ENCODE assay signal across 25 mouse cellular contexts in genomic region chr12:38497229-38497628, GRCm38 (mm10).
"Had no signal": no experiment of that assay in that cellular context is flagged by ENCODE, and none has a peak within 500 bp of the region (broad histone marks: within the 10 kb centered on the region; RNA-seq: fewer than 3 reads in every experiment).

No protein-coding gene starts in this region.

- H3K4me3 ChIP-seq: gastrocnemius, adult 2 months; heart, embryonic 10.5 days; heart, embryonic 12.5 days; hindbrain, embryonic 15.5 days; intestine, embryonic 15.5 days; layer of hippocampus, adult 2 months; left cerebral cortex, adult 2 months; limb, embryonic 10.5 days; limb, embryonic 12.5 days; liver, embryonic 13.5 days; liver, embryonic 15.5 days had no signal

- H3K9ac ChIP-seq: heart, embryonic 12.5 days; hindbrain, embryonic 15.5 days; intestine, embryonic 15.5 days; limb, embryonic 12.5 days; liver, embryonic 13.5 days; liver, embryonic 15.5 days had no signal

- H3K4me1 ChIP-seq: heart, embryonic 10.5 days; heart, embryonic 12.5 days; hindbrain, embryonic 15.5 days; intestine, embryonic 15.5 days; limb, embryonic 10.5 days; limb, embryonic 12.5 days; liver, embryonic 13.5 days; liver, embryonic 15.5 days had no signal

- H3K36me3 ChIP-seq: heart, embryonic 10.5 days; heart, embryonic 12.5 days; hindbrain, embryonic 15.5 days; intestine, embryonic 15.5 days; limb, embryonic 10.5 days; limb, embryonic 12.5 days; liver, embryonic 13.5 days; liver, embryonic 15.5 days had no signal

- H3K27me3 ChIP-seq: heart, embryonic 12.5 days; hindbrain, embryonic 15.5 days; intestine, embryonic 15.5 days; limb, embryonic 12.5 days; liver, embryonic 13.5 days; liver, embryonic 15.5 days had no signal

- H3K9me3 ChIP-seq: heart, embryonic 10.5 days; heart, embryonic 12.5 days; hindbrain, embryonic 15.5 days; intestine, embryonic 15.5 days; limb, embryonic 10.5 days; limb, embryonic 12.5 days; liver, embryonic 13.5 days; liver, embryonic 15.5 days had no signal

- ATAC-seq: inflammation-experienced regulatory T-cells, adult 6 months; intestine, embryonic 15.5 days; intestine, postnatal 0 days had no signal

- DNase-seq: gastrocnemius, adult 2 months; gastrocnemius, postnatal 10 days; gastrocnemius, postnatal 25 days; heart, adult 18-20 months; heart, postnatal 10 days; heart, postnatal 4 days; kidney, adult 18-20 months; kidney, adult 8-10 months; kidney, postnatal 10 days; kidney, postnatal 25 days; kidney, postnatal 4 days; liver; liver, embryonic 13.5 days had no signal

- H3K4me2 ChIP-seq: heart, embryonic 12.5 days; hindbrain, embryonic 15.5 days; intestine, embryonic 15.5 days; limb, embryonic 12.5 days; liver, embryonic 11.5 days; liver, embryonic 13.5 days; liver, embryonic 15.5 days had no signal

- H3K27ac ChIP-seq: gastrocnemius, adult 2 months; heart, embryonic 10.5 days; hindbrain, embryonic 15.5 days; intestine, embryonic 15.5 days; layer of hippocampus, adult 2 months; left cerebral cortex, adult 2 months; limb, embryonic 10.5 days; limb, embryonic 12.5 days; liver, embryonic 13.5 days; liver, embryonic 15.5 days had no signal
